Mouse (Mus musculus): ENCODE measurements around the gene Olfr649. TPM values are rescaled to one million over a fixed set of nuclear protein-coding genes. Genes with fewer than 3 reads are reported as not detected.

Olfr649 gene
- polyA plus RNA-seq (2015; fragmentation: Illumina TruSeq; extraction: RNeasy Lipid Tissue Mini Kit (QIAGEN cat#74804); ENCODE audit: insufficient read depth, low read depth, low replicate concordance), result not detected

DNA sequence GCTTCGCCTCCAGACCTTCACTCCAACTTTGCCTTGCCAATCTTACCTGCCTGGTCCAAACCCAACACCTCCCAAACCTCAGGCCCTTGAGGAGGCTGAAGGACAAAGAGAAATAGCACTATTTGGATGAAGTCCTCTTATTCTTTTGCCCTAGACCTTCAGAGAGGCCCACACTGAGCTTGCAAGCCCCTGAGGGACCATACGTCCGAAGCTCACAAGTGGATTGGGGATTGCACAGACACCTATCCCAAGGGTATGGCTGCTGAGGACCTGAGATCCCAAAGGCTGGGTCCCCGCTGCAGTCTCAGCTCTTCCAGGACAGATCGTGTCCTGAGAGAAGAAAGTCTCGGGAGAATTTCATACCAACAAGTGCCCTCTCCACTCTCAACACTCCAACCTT is at the start of gene Olfr649:
Gene Olfr649 (minus strand): TSS at position 101 of the 400 bp plus-strand sequence.

DNA sequence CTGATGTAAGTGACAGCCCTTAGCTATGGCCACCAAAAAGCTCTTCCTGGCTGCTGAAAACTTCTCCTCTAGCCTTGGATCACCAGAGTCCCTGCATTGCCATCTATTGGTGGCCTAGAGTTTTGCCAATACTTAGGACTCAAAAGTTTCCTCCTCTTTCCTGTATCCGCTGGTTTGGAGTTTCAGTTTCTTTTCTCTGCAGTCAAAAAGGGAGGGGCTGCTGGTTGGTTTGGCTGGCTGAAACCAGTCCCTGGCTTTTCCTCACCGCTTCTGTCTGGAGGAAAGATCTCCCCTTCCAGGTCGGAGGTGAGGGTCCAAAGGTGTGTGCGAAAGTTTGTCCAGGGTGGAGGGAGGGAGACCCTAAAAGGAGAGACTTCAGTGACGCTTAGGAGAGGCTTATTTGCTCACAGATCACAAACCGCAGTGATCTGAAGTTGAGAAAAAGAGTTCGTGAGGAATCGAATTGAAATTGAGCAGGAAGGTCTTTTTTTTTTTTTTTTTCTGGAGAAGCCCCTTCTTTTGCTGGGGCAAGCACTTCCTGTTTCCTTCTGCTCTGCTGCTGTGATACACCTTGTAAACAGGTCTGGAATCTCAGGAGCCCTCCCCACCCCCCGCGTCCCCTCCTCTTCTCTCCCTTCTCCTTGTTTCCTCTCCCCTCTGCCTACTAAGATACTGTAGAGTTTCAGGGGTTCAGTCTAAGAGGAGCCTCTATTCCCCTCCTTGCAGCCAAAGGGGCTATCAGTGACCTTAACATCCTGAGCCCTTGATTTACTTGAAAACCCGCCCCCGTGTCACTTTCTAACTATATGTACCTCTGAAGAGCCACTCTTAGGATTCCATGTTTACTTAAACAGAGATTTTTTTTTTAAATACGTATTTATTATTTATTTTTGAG is 48.7 kb upstream of the Olfr649 start, which contains the start of gene Trim34a:
Gene Trim34a (plus strand): TSS at position 171 of the 895 bp plus-strand sequence.

DNA sequence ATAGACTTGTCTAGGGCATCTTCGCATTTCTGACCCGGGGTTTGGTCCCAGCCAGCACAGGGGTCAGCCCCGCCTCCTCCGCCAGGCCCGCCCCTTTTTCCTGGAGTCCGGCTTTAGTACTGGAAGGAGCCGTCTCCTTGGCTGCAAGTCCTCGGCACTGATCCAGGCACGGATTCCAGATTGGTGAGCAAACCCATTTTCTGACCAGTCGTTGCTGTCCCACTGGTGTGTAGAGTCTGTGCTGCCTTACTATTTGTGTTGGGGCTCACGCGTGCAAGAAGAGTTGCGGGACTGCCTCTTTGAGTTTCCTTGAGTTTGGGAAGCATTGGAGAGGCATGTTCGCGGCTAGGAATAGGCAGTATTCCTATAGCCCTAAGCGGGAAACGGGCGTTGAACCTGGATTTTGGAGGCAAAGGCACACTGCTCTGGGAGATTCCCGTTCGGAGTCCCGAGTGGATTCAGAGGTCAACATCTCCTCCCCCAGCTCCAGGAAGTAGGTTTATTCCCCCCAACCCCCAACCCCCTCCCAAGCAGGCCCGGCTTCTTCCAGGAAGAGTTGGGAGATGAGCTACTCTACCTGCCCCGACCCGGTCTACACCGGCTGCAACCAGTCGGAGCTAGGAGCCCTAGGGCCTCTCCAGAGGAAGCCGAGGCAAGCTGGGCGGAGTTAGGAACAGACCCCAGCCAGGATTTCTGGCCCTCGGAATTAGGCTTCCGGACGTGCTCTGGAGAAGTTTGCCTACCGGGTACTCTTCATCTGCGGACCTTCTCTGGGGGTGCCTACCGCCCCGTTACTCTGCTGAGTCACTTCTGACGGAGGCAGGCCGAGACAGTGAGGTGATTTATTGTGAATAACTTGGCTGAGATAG is 23.1 kb upstream of the Olfr649 start, which contains the start of gene Trim6:
Gene Trim6 (plus strand): TSS at position 93 of the 869 bp plus-strand sequence.

DNA sequence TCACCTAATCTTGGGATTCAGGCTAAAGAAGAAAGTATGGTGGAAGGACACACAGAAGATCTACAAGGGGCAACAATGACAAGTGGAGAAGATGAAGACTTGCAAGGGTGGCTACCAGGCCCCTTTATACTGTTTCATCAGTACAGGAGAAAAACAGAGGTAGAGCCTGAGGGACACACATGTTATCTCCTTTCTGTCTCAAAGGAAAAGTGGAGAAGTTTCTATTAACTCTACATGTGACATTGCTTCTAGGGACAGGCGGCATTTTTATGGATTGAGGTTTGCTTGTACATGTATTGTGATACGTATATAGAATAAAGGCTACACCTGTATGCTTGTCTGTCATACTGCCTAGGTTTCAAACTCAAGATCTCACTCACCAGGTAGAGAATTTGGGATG is 12.5 kb downstream of the Olfr649 start, which contains the start of gene Olfr648:
Gene Olfr648 (minus strand): TSS at position 101 of the 400 bp plus-strand sequence.

DNA sequence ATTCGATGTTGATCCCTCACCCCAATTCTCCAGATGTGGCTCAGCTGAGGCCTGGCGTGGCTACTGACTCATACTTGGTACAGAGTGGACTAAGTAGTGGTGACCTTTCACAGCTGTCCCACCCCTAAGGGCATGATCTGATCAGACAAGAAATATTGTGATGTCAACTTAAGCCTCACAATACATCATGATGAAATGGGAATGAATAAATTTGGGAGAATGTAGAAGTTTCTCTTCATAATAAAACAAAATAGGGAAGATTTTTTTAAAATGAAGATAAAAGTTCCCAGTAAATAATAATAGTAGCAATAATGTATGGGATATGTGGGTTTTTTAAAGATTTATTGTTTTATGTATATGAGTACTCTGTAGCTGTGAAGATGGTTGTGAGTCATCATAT is 45.3 kb downstream of the Olfr649 start, which contains the start of gene Ubqlnl:
Gene Ubqlnl (minus strand): TSS at position 101 of the 400 bp plus-strand sequence.

DNA sequence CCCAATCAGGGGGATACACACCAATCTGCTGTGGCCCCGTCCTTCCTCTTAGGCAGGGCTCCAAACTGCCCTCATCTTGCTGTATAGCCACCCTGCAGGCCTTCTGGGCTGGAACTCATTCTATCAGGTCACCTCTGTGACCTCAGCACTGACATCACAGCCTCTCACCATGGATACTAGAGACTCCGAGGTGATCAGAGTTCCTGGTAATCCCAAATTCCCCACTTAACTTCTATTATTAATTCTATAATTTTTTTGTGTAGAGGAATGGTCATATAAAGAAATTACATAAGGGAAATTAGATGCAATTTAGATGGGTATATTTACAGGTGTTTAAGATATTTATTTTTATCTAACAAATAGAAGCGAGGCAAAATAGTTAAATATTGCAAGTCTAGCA is 52.6 kb downstream of the Olfr649 start, which contains the start of gene Ubqln3:
Gene Ubqln3 (minus strand): TSS at position 101 of the 400 bp plus-strand sequence.

Other genes starting within 250 kb of the Olfr649 start
- not detected for gene Olfr635, start 224.8 kb downstream of the Olfr649 start, polyA plus RNA-seq (2015; fragmentation: Illumina TruSeq; extraction: RNeasy Lipid Tissue Mini Kit (QIAGEN cat#74804); ENCODE audit: insufficient read depth, low read depth, low replicate concordance)
- gene Olfr638, start 197.2 kb downstream of the Olfr649 start, polyA plus RNA-seq (2015; fragmentation: Illumina TruSeq; extraction: RNeasy Lipid Tissue Mini Kit (QIAGEN cat#74804); ENCODE audit: insufficient read depth, low read depth, low replicate concordance), result not detected
- gene Olfr639, start 178.7 kb downstream of the Olfr649 start, polyA plus RNA-seq (2015; fragmentation: Illumina TruSeq; extraction: RNeasy Lipid Tissue Mini Kit (QIAGEN cat#74804); ENCODE audit: insufficient read depth, low read depth, low replicate concordance), result not detected
- not detected for gene Olfr640, start 170.4 kb downstream of the Olfr649 start, polyA plus RNA-seq (2015; fragmentation: Illumina TruSeq; extraction: RNeasy Lipid Tissue Mini Kit (QIAGEN cat#74804); ENCODE audit: insufficient read depth, low read depth, low replicate concordance)
- gene Olfr641, start 160.5 kb downstream of the Olfr649 start, polyA plus RNA-seq (2015; fragmentation: Illumina TruSeq; extraction: RNeasy Lipid Tissue Mini Kit (QIAGEN cat#74804); ENCODE audit: insufficient read depth, low read depth, low replicate concordance), result not detected
- gene Olfr642, start 143.3 kb downstream of the Olfr649 start, polyA plus RNA-seq (2015; fragmentation: Illumina TruSeq; extraction: RNeasy Lipid Tissue Mini Kit (QIAGEN cat#74804); ENCODE audit: insufficient read depth, low read depth, low replicate concordance), result not detected
- not detected for gene 4930516K23Rik, start 134.5 kb downstream of the Olfr649 start, polyA plus RNA-seq (2015; fragmentation: Illumina TruSeq; extraction: RNeasy Lipid Tissue Mini Kit (QIAGEN cat#74804); ENCODE audit: insufficient read depth, low read depth, low replicate concordance)
- not detected for gene Olfr644, start 124.1 kb downstream of the Olfr649 start, polyA plus RNA-seq (2015; fragmentation: Illumina TruSeq; extraction: RNeasy Lipid Tissue Mini Kit (QIAGEN cat#74804); ENCODE audit: insufficient read depth, low read depth, low replicate concordance)
- not detected for gene Olfr645, start 110.5 kb downstream of the Olfr649 start, polyA plus RNA-seq (2015; fragmentation: Illumina TruSeq; extraction: RNeasy Lipid Tissue Mini Kit (QIAGEN cat#74804); ENCODE audit: insufficient read depth, low read depth, low replicate concordance)
- not detected for gene Olfr646, start 91.1 kb downstream of the Olfr649 start, polyA plus RNA-seq (2015; fragmentation: Illumina TruSeq; extraction: RNeasy Lipid Tissue Mini Kit (QIAGEN cat#74804); ENCODE audit: insufficient read depth, low read depth, low replicate concordance)
- gene Ubqln5, start 66.2 kb downstream of the Olfr649 start, polyA plus RNA-seq (2015; fragmentation: Illumina TruSeq; extraction: RNeasy Lipid Tissue Mini Kit (QIAGEN cat#74804); ENCODE audit: insufficient read depth, low read depth, low replicate concordance), result not detected
- gene Olfr643, start 58.6 kb downstream of the Olfr649 start, polyA plus RNA-seq (2015; fragmentation: Illumina TruSeq; extraction: RNeasy Lipid Tissue Mini Kit (QIAGEN cat#74804); ENCODE audit: insufficient read depth, low read depth, low replicate concordance), result not detected
- gene Ubqln3, start 52.7 kb downstream of the Olfr649 start, polyA plus RNA-seq (2015; fragmentation: Illumina TruSeq; extraction: RNeasy Lipid Tissue Mini Kit (QIAGEN cat#74804); ENCODE audit: insufficient read depth, low read depth, low replicate concordance), result not detected
- gene Ubqlnl, start 45.4 kb downstream of the Olfr649 start, polyA plus RNA-seq (2015; fragmentation: Illumina TruSeq; extraction: RNeasy Lipid Tissue Mini Kit (QIAGEN cat#74804); ENCODE audit: insufficient read depth, low read depth, low replicate concordance), result not detected
- not detected for gene Olfm5, start 31.2 kb downstream of the Olfr649 start, polyA plus RNA-seq (2015; fragmentation: Illumina TruSeq; extraction: RNeasy Lipid Tissue Mini Kit (QIAGEN cat#74804); ENCODE audit: insufficient read depth, low read depth, low replicate concordance)
- 0.28 TPM for gene Olfr648, start 12.6 kb downstream of the Olfr649 start, polyA plus RNA-seq (2015; fragmentation: Illumina TruSeq; extraction: RNeasy Lipid Tissue Mini Kit (QIAGEN cat#74804); ENCODE audit: insufficient read depth, low read depth, low replicate concordance)
- not detected for gene Trim6, start 22.8 kb upstream of the Olfr649 start, polyA plus RNA-seq (2015; fragmentation: Illumina TruSeq; extraction: RNeasy Lipid Tissue Mini Kit (QIAGEN cat#74804); ENCODE audit: insufficient read depth, low read depth, low replicate concordance)
- 2.8 TPM for gene Trim34a, start 48.5 kb upstream of the Olfr649 start, polyA plus RNA-seq (2015; fragmentation: Illumina TruSeq; extraction: RNeasy Lipid Tissue Mini Kit (QIAGEN cat#74804); ENCODE audit: insufficient read depth, low read depth, low replicate concordance)
- gene Trim5, start 92.1 kb upstream of the Olfr649 start, polyA plus RNA-seq (2015; fragmentation: Illumina TruSeq; extraction: RNeasy Lipid Tissue Mini Kit (QIAGEN cat#74804); ENCODE audit: insufficient read depth, low read depth, low replicate concordance), result 0.42 TPM
- gene Trim12a, start 119.5 kb upstream of the Olfr649 start, polyA plus RNA-seq (2015; fragmentation: Illumina TruSeq; extraction: RNeasy Lipid Tissue Mini Kit (QIAGEN cat#74804); ENCODE audit: insufficient read depth, low read depth, low replicate concordance), result 10.1 TPM
- gene Trim34b, start 133.5 kb upstream of the Olfr649 start, polyA plus RNA-seq (2015; fragmentation: Illumina TruSeq; extraction: RNeasy Lipid Tissue Mini Kit (QIAGEN cat#74804); ENCODE audit: insufficient read depth, low read depth, low replicate concordance), result not detected
- 2.9 TPM for gene Trim12c, start 157.4 kb upstream of the Olfr649 start, polyA plus RNA-seq (2015; fragmentation: Illumina TruSeq; extraction: RNeasy Lipid Tissue Mini Kit (QIAGEN cat#74804); ENCODE audit: insufficient read depth, low read depth, low replicate concordance)
- gene Trim30b, start 173.9 kb upstream of the Olfr649 start, polyA plus RNA-seq (2015; fragmentation: Illumina TruSeq; extraction: RNeasy Lipid Tissue Mini Kit (QIAGEN cat#74804); ENCODE audit: insufficient read depth, low read depth, low replicate concordance), result not detected
- gene Trim30c, start 204.9 kb upstream of the Olfr649 start, polyA plus RNA-seq (2015; fragmentation: Illumina TruSeq; extraction: RNeasy Lipid Tissue Mini Kit (QIAGEN cat#74804); ENCODE audit: insufficient read depth, low read depth, low replicate concordance), result not detected